Mouse (Mus musculus) thymus, adult 2 months (tissue): ENCODE measurements at regions not wholly inside any gene's neighbourhood (a gene's known extent, or its start where the extent isn't known, plus 50 kb on each side); places are given as distances from the start of the nearest gene placed in this dataset.

Experiments used
- CTCF ChIP-seq: fragments of 200-500 bp; IDR thresholded peaks from 2 replicates; pipeline ENCODE4 v1.5.1; 2012; ENCODE audit warnings: mild to moderate bottlenecking, control low read depth, low read length, moderate library complexity, borderline replicate concordance; ENCODE audit not compliant: control insufficient read depth, poor library complexity, insufficient read depth; ENCODE audit errors: extremely low read depth
- POLR2A ChIP-seq: fragments of 200-500 bp; IDR thresholded peaks from 2 replicates; pipeline ENCODE4 v1.6.1; 2012; ENCODE audit warnings: mild to moderate bottlenecking, low read length, control low read depth, moderate library complexity; ENCODE audit not compliant: control insufficient read depth, poor library complexity, insufficient read depth; ENCODE audit errors: extremely low read depth

GRCm38 (mm10) chr12:107700868-107701597 lies 212.6 kb downstream of the 3110018I06Rik start:
- TF ChIP-seq CTCF (no peak), POLR2A (no peak)
